Mouse (Mus musculus) 3134 (cell line): ENCODE results near the gene Scgb1c1.
A peak's percentile ranks its signal among the peaks of the same experiment; 100 is the strongest.

Experiments used
- DNase-seq: peaks from one replicate; pipeline ENCODE4 v3.0.0-alpha.2; 2011; ENCODE audit warnings: low spot score; ENCODE audit not compliant: insufficient read length; ENCODE audit errors: extremely low read depth

Gene Scgb1c1

DNA sequence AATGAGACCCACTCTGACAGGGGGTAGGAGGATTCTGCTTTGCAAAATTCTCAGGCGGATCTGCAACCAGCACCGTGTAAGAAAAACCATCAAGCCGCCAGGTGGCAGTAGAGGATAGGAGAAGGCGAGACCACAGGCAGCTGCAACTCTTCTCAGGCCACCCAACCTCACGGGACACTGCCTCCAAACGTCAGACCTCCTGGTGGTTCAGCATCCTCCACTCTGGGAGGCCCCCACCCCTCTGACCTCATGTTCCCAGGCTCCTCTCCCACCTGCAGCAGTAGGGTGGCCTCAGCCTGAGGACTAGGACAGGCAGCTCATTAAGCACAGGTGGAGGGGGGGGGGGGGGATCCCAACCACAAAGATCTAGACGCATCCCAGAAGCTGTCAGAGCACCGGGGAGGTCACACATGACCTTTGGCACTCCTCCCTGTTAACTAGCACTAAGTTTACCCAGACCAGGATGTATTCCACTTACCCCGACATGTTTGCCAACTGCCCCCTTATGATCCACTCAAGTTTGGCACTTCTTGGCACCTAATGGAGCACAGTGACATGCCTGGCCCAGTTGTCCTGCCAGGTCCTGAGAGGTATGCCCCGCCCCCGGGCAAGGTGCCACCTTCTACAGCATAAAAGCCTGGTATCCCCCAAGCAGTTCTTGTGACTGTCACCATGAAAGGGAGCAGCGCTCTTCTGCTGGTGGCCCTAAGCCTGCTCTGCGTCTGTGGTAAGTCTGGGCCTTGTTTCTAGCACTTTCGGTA lies at the start of gene Scgb1c1:
Gene Scgb1c1, plus strand, starts transcription at position 643 of the 761 bp plus-strand sequence.
- DNase-seq: peak; percentile 55

DNA sequence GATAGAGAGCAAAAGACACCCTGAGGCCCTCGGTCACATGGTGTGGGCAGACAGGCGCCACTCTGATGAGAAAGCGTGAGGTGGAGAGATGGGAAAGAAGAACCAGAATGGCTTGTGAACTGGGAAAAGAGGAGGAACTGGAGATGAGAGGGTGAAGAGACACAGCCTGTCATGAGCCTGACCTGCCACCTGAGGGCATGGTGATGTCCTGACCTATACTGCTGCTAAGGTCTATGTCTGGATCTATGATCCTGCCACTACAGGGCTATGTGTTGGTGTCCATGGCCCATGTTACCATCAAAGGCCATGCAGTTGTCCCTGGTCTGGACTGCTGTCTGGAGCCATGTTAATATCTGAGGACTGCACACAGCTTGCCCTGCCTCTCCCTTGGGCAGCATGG lies 47.7 kb upstream of the Scgb1c1 start:
- DNase-seq: no peak

DNA sequence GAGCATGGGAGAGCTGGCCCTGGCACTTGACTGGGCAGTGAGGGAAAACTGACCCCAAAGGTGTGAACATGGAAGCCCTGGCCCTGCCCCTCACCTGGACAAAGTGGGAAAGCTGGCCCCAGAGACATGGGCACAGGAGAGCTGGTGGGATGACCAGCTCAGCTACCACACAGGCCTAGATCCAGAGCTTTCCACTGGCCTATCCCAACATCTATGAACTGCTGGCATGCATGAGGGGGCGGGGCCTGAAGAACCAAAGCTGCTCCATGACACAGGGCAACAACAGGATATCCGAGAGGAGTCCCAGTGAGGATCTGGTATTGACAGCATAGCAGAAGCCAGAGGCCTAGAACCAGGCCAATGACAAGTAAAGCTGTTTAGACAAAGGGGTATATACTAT lies 47.1 kb upstream of the Scgb1c1 start:
- DNase-seq: no peak

DNA sequence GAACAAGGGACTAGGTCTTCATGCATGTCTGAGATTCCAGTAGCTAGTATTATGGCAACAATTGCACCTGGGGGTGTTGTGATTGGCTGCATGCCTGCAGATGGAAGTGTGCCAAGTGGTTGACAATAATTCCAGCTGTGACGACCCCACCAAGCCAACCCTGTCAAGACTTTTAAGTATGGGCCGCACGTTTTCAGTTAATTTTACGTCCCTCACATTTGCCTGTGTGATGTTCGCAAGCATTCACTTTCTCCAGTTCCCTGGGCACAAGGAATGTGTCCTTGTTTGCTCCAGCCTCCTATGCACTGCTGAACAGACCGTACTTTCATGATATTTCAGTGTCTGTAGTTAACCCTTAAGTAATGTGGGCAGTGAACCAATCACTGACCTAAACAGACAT lies 42.7 kb upstream of the Scgb1c1 start:
- DNase-seq: no peak

DNA sequence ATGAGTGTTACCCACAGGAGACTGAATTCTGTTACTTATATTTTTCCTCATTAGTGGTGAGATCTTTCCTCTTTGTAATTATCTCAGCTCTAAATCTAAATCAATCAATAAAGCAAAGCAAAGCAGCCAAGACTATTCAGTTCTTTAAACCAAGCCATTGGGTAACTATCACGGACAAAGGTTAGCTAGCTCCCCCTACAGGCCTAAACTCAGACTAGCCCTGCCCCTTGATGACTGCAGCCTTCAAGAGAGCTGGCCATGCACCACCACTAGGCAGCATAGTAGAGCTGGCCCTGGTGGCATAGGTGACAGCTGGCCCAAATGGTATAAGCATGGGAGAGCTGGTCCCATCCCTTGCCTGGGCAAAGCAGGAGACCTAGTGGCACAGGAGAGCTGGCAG lies 39.6 kb upstream of the Scgb1c1 start:
- DNase-seq: no peak

DNA sequence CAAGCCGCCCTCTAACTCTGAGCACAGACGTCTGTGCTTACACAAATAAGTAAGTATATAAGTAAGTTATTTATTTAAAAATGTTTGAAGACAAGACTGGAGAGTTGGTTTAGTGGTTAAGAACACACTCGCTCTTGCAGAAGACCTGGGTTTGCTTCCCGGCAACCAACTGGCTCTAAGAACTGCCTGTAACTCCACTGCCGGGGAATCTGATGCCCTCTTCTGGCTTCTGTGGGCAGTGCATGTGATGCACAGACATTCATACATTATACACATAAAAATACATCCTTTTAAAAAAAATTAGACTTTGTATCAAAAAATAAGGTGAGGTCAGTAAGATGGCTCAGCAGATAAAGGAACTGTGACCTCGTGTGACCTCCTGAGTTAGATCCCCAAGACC lies 34.9 kb upstream of the Scgb1c1 start:
- DNase-seq: no peak

DNA sequence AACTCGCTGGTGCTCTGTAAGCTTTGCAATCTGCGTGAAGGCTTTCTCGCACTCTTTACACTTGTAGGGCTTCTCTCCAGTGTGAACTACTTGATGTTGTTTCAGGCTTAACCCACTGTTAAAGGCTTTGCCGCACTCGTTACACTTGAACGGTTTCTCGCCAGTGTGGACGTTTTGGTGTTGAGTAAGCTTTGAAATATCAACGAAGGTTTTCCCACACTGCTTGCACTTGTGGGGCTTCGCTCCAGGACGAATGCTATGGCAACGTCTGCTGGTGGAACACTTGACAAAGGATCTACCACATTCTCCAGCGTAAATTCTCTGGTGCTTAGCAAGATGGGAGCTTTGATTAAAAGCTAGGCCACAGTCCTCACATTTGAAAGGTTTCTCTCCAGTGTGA lies 33.6 kb upstream of the Scgb1c1 start:
- DNase-seq: no peak

DNA sequence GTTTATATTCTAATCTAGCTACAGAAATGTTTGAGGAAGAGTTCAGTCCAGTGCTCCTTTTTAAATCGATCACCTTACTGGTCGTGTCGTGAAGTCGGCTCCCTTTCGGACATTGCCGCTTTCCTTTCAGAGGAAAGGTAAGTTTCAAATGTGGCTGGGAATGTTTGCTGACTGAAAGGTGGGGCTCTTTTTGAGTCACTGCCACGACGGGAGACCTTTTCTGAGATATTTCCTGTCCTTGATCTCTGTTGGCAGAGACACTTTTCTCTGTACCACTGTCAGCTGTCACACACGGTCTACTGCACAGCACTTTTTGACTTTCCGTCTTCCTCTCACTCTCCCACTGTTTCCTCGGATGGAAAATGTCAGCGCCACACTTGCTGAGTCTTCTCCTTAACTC lies 32.5 kb upstream of the Scgb1c1 start:
- no peak for DNase-seq

DNA sequence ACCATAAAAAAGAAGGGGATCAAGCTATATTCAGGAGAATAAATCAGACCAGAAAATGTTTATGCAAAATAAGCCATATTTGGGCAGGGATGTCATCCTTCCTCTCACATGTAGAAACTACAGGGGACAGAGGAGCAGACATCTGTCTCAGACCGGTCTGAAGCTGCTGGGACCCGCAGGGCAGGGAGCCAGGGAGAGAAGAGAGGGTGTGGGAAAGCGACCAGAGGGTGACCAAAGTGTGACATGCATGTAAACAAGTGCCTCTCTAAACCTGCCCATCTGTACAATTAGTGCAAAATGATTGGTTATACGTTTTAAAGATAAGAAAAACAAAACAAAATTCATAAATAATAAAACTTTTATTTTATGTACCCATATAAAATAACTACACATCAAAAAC lies 25.2 kb upstream of the Scgb1c1 start:
- no peak for DNase-seq

DNA sequence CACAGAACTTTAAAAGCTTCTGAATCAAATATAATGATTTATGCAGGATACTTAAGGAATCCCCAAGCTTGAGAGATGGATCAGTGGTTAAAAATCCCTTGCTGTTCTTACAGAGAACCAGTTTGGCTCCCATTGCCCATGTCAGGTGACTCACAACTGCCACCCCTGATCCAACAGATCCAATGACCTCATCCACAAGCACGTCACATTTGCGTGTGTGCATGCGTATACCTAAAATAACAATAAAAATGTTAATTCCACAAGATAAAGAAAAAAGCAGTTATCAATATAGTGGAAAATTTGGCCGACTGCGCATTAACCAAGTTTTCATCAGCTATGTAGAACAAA lies 24.1 kb upstream of the Scgb1c1 start:
- no peak for DNase-seq

DNA sequence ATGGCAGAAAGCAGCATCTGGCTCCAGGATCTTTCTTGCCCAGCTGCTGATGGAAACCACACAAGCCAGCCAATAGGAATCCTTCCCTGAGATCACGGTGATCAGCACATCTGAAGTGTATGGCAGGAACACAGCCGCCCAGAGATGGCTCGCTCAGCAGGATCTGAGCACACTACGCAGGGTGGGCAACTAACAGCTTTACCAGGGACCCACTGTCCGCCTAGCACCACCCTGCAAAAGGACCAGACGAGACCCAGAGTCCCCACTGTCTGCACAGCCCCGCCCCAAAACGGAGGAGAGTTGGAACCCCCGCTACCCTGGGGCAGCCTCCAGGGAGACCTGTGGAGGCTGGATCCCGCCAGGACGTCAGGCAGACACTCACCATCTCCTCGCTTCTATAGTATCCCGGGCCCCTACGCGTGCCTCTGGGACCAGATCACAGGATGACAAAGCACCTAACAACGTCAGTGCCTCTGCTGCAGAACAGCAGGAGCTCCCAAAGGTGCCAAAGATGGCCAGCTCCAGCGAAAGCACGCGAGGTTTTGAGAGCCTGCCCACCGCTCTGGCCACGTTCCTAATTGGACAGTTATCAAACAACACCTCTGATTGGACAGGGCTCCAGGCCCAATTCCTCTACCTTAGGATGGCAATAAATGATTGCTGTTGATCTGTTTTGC lies 23.6 kb upstream of the Scgb1c1 start, which contains the start of gene Zfp941:
Gene Zfp941, minus strand, starts transcription at position 526 of the 677 bp plus-strand sequence.
- no peak for DNase-seq

DNA sequence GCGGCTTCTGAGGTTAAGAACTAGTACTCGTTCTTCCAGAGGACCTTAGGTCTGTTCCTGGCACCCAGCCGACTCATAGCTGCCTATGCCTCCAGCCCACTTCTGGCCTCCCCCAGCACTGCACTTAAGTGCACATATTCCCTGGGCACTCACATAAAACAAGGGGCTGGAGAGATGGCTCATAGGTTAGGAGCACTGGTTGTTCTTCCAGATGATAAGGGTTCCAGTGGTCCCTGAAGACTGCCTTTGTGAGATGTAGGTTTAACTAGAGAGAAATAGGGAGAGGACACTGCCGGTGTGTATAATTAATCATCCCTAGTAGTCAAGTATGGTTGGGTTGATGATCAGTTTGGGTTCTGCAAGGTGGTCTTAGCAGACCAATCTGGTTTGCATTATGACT lies 22.6 kb upstream of the Scgb1c1 start:
- DNase-seq: no peak

DNA sequence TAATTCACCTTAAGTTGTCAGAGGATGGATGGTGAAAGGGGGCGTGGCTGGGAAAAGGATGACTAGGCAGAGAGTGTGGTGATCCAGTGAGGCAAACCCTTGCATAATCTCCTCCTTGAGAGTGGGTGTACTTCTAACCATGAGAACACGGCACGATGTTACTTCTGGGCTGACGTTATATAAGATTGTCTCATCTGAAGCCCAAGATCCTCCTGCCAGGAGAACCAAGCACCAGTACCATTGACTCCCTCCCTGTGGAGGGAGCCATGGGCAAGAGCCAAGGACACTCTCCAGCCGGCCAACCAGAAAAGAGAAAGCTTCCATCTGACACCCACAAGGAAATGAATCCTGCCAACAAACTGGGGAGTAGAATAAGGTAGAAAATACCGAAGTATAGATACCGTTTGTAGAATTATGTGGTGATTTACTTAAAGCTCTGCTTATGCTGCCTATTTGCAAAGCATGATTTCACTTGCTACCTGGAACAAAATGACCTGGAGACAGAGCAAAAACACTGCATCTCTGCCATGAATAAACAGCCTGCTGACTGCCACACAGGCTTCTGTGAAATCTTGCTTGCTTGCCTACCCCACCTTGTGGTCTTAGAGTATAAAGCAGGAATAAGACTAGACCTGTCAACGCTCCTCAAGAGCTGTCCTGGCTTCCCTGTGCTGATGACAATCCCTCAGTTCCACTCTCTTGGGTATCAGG lies 17.0 kb upstream of the Scgb1c1 start:
- peak; percentile 35 for DNase-seq

DNA sequence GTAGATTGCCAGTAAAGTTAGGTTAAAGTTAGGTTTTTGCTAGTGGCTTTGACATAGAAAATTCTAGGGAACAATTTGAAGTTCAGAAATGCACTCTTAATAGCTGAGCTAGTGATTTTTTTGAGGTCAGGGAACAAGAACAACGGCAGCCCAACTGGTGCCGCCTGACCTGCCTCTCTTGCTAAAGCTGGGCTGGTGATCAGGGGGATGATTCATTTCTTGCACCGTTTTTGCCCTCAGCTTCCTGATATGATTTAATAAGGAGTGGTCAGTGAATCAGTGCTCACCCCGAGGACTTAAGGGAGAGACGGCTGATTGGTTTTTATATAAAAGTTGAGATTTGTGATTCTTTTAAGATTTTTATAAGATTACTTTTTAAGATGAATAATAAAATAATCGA lies 13.9 kb upstream of the Scgb1c1 start:
- no peak for DNase-seq

DNA sequence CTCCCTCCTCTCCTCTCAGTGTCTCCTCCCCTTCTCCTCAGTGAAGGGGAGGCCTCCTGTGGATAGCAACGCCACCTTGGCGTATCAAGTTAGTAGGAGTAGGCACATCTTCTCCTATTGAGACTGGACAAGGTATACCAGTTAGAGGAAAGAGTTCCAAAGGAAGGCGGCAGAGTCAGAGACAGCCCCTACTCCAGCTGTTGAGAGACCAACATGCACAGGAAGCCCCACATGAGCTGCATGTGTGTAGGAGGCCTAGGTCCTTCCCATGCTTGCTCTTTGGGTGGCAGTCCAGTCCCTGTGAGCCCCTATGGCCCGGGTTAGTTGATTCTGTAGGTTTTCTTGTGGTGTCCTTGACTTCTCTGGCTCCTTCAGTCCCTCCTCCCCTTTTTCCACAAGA lies 12.0 kb upstream of the Scgb1c1 start:
- no peak for DNase-seq

DNA sequence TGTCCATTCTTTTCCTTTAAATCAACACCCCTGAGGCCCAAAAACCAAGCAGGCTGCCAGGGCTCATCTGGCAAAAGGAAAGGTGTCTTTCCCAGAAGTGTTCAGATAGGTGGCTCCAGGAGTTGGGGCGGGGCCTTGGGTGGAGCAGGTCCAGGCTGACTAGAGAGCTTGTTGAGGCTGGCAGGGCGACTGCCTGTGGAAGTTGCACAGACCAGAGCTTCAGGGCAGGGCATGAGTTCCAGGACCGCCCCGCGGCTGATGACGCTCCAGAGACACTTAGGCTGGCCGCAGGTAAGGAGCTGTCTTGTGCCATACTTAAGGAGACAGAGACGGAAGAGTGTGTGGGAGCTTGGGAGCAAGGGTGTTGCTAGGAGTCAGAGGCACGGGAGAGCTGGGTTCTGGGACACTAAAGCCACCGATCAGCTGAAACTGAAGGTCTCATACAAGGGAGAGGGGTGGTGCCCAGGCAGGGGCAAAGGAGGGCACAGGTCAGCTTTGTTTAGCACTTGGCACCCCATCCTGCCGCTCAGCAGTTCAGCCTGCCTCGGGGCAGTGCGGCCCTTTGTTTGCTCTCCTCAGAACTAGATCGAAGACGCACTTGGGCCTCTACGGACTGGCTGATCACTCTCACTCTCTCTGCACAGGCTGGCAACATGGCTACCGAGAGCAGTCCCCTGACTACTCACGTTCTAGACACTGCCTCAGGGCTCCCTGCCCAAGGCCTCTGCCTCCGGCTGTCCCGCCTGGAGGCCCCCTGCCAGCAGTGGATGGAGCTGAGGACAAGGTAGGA lies 10.2 kb upstream of the Scgb1c1 start, which contains the start of gene Urah:
Gene Urah, plus strand, starts transcription at position 51 of the 790 bp plus-strand sequence.
- no peak for DNase-seq

DNA sequence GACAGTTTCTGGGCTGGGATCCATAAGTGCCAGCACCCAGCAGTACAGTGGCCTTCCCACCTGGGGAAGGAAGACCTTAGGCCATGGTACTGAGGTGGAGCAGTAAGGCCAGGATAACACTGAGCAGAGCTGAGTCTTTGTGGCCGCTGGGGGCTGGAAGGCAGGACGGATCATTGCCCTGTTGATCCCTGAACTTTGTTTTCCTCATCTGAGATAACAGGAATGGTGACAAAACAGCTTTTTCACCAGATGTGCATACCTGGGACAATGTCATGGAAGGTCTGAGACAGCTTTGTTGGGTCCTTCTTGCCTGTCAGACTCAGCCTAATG lies 9.6 kb upstream of the Scgb1c1 start:
- no peak for DNase-seq

DNA sequence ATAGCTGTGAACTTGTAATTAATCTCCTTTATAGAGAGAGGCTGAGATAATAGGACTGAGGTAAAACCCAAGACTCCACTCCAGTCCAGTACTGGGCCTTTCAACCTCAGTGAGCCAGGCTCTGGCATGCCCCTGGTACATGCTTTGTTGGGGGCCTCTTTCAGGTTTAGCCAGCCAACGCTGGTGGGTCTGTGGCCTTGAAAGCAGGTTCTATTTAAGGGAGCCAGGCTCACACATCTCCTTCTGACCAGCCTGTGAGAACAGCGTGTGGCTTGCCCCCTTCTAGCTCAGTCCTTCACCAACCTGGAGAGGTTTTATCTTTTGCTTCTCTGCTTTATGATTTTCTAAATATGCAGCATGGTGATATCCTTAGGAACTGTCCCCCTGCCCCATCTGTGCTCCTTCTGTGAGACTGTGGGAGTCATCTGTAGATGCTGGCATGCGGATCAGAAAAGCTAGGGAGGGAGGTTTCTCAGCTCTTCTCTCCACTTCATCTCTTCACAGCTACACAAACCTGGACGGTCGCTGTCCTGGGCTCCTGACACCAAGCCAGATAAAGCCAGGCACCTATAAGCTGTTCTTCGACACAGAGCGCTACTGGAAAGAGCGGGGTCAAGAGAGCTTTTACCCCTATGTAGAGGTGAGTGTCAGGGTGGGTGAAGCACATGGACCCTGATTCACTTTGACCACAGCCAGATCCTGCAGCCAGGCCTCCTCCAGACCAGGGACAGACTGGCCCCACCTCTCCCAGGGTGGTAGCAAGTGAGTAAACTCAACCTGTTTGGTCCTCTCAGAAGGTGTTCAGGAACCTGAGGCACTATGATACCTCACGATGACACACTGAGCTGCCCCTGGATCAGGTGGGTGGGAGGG lies 8.9 kb upstream of the Scgb1c1 start:
- DNase-seq: no peak

DNA sequence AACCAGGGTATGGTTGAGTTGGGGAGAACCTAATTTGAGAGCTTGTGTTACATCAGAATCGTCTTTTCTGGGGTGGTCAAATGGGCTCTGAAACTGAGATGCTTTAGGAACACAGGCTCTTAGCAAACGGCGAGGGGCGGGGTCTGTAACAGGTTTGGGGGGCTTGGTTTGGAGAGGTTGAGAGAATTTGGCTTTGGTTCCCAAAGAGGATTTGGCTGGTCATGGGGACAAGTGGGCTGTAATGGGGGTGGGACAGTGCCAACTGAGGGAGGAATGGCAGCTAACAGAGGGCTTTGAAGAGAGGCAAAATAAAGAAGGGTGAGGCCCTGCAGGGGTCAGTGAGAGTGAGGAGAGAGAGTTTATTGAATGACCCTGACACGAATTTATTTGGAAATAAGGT lies 5.8 kb upstream of the Scgb1c1 start:
- no peak for DNase-seq
